ENCODE assay signal across 7 mouse cellular contexts in the genomic region with DNA sequence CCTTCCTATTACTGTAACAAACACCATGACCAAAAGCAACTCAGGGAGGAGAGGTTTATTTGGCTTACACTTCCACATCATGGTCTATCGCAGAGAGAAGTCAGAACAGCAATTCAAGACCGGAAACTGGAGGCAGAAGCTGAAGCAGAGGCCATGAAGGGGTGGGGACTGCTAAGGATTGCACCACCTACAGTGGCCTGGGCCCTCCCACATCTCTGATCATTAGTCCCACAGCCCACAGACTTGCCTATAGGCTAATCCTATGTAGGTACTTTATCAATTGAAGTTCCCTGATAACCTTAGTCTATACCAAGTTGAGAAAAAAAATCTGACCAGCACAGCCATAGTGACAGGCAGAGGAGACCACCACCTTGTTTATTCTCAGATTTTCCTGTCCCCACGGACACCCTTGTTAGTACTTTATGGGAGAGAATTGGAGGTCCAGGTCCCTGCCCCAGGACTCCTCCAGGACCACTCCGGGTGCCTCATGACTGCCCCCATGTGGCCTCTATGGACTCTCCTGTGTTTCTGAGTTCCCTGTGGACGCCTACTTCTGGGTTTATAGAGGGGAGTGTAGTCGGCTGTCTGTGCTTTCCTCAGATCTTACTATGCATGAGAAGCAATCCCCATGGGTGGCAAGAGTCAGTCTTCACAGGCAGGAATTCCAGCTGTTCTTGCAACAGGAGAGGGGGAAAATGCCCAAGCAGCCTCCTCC.
DNase-seq lines count a peak whose midpoint lies in the region; ATAC-seq and TF ChIP-seq lines count a peak whose summit lies in the region.

No protein-coding gene starts in this region.

- H3K36me3 ChIP-seq in intestine, postnatal 0 days (ENCODE audit: control insufficient read depth, insufficient read depth) = no peaks in the 10 kb centered on the region

- WGBS in intestine, postnatal 0 days = 31% methylated on average over 6 of the region's 6 CpGs

- H3K4me1 ChIP-seq in intestine, postnatal 0 days (replicated peaks; ENCODE audit: control insufficient read depth, insufficient read depth, low read length) = no peaks in the 10 kb centered on the region

- no peaks in the 10 kb centered on the region for H3K27me3 ChIP-seq in intestine, postnatal 0 days (replicated peaks; ENCODE audit: control insufficient read depth, insufficient read depth, low read length)

- H3K9ac ChIP-seq in intestine, postnatal 0 days (ENCODE audit: low read depth, low read length) = no peak overlapping the region

- peak; percentile 76 for TF ChIP-seq CTCF in intestine, postnatal 0 days (IDR thresholded peaks at IDR 0.05; ENCODE audit: low read depth)

- no peaks in the 10 kb centered on the region for H3K9me3 ChIP-seq in intestine, postnatal 0 days (ENCODE audit: control insufficient read depth)

- DNase-seq in right cerebral cortex, adult 18-20 months = peak; percentile 20
- no peak for DNase-seq in right cerebral cortex, postnatal 36 days (ENCODE audit: low spot score in 2 of 2)
- DNase-seq in adrenal gland, adult 2 months = peak; percentile 71
- peak; percentile 71 for DNase-seq in embryo, embryonic 10.5 days (ENCODE audit: low spot score)
- DNase-seq in liver = peak; percentile 81
- peak; percentile 51 to 57 for DNase-seq in right cerebral cortex, adult 2 months (ENCODE audit: low spot score in 2 of 2)

- H3K4me3 ChIP-seq in intestine, postnatal 0 days (ENCODE audit: low read depth, low read length) = no peak overlapping the region

- no peak overlapping the region for H3K4me2 ChIP-seq in intestine, postnatal 0 days (replicated peaks; ENCODE audit: low read depth)

- H3K27ac ChIP-seq in intestine, postnatal 0 days (ENCODE audit: low read depth, low read length) = no peak overlapping the region

- ATAC-seq in intestine, postnatal 0 days = no peak

Comparison
In these comparisons a context has a peak if more than half of its experiments do, and no peak if none do; other contexts are left out.
1. DNase-seq: peak in right cerebral cortex, adult 18-20 months (single experiment), adrenal gland, adult 2 months (single experiment), embryo, embryonic 10.5 days (single experiment), liver (single experiment) and right cerebral cortex, adult 2 months (2 of 2); none in right cerebral cortex, postnatal 36 days (0 of 2).